Mouse (Mus musculus): ENCODE results near the gene Ntsr1.

The Ntsr1 gene

GRCm38 (mm10) chr2:180508455-180509115 lies 8.8 kb downstream of the Ntsr1 start:
- DNase-seq (ENCODE audit: low spot score), result no peak

GRCm38 (mm10) chr2:180510867-180511266 lies 11.1 kb downstream of the Ntsr1 start:
- no peak for DNase-seq (ENCODE audit: low spot score)

GRCm38 (mm10) chr2:180511875-180512661 lies 12.3 kb downstream of the Ntsr1 start:
- no peak for DNase-seq (ENCODE audit: low spot score)

GRCm38 (mm10) chr2:180513019-180513418 lies 13.2 kb downstream of the Ntsr1 start:
- no peak for DNase-seq (ENCODE audit: low spot score)

GRCm38 (mm10) chr2:180513835-180514234 lies 14.1 kb downstream of the Ntsr1 start:
- DNase-seq (ENCODE audit: low spot score), result no peak

- DNase-seq (ENCODE audit: low spot score), result no peak
These were observed 21.9 kb downstream of the Ntsr1 start for GRCm38 (mm10) chr2:180521437-180522221.

- DNase-seq (ENCODE audit: low spot score), result no peak
These were observed 23.0 kb downstream of the Ntsr1 start for GRCm38 (mm10) chr2:180522825-180523224.

GRCm38 (mm10) chr2:180527447-180527846 lies 27.7 kb downstream of the Ntsr1 start:
- no peak for DNase-seq (ENCODE audit: low spot score)

GRCm38 (mm10) chr2:180527883-180528282 lies 28.1 kb downstream of the Ntsr1 start:
- no peak for DNase-seq (ENCODE audit: low spot score)

GRCm38 (mm10) chr2:180530130-180530529 lies 30.4 kb downstream of the Ntsr1 start:
- DNase-seq (ENCODE audit: low spot score), result no peak

- DNase-seq (ENCODE audit: low spot score), result no peak
These were observed 30.8 kb downstream of the Ntsr1 start for GRCm38 (mm10) chr2:180530584-180530983.

GRCm38 (mm10) chr2:180531671-180532385 lies 32.1 kb downstream of the Ntsr1 start:
- no peak for DNase-seq (ENCODE audit: low spot score)

GRCm38 (mm10) chr2:180532386-180532995 lies 32.7 kb downstream of the Ntsr1 start:
- no peak for DNase-seq (ENCODE audit: low spot score)

GRCm38 (mm10) chr2:180533237-180533636 lies 33.5 kb downstream of the Ntsr1 start:
- DNase-seq (ENCODE audit: low spot score), result no peak

GRCm38 (mm10) chr2:180543675-180544074 lies 43.9 kb downstream of the Ntsr1 start:
- DNase-seq (ENCODE audit: low spot score), result no peak

- no peak for DNase-seq (ENCODE audit: low spot score)
These were observed 45.3 kb downstream of the Ntsr1 start for GRCm38 (mm10) chr2:180545046-180545445.

- no peak for DNase-seq (ENCODE audit: low spot score)
These were observed 47.8 kb downstream of the Ntsr1 start for GRCm38 (mm10) chr2:180547384-180548106.

- DNase-seq (ENCODE audit: low spot score), result no peak
These were observed 52.6 kb downstream of the Ntsr1 start for GRCm38 (mm10) chr2:180552340-180552739.

- no peak for DNase-seq (ENCODE audit: low spot score)
These were observed 55.4 kb downstream of the Ntsr1 start for GRCm38 (mm10) chr2:180555219-180555618.

GRCm38 (mm10) chr2:180556470-180556869 lies 56.7 kb downstream of the Ntsr1 start:
- no peak for DNase-seq (ENCODE audit: low spot score)

GRCm38 (mm10) chr2:180560245-180560644 lies 60.5 kb downstream of the Ntsr1 start:
- no peak for DNase-seq (ENCODE audit: low spot score)
